Mouse (Mus musculus) kidney, adult 2 months (tissue): ENCODE measurements around the gene Tubgcp3.

Experiments
- CTCF ChIP-seq: fragments of 200-500 bp; conservative IDR thresholded peaks from 2 replicates; pipeline ENCODE4 v1.5.1; 2011; ENCODE audit warnings: low read depth, mild to moderate bottlenecking, control low read depth, low read length, moderate library complexity, mixed read lengths; ENCODE audit not compliant: insufficient read depth, insufficient read length
- POLR2A ChIP-seq: fragments of 200-500 bp; IDR thresholded peaks from one replicate; pipeline ENCODE4 v1.6.1; 2011; ENCODE audit warnings: low read depth, low read length, control low read depth

DNA sequence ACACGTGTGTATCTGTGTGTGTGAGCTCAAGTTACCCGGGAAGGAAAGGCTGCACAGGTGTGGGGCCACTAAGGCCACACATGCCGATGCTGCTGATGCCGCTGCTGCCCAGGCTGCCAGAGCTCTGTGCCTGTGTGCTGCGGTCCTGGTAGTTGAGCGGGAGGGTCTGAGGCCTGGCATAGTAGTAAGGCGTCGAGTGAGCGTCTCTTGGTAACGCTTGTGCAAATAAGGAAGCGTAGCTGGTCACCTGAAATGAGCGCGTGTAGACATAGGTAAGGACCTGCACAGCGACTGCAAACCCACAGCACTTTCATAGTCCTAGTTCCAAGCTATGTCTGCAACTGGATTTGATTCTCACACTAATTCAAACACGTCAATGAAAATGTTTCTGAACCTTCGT is 14.6 kb downstream of the Tubgcp3 start:
- TF ChIP-seq CTCF: no peak
- TF ChIP-seq POLR2A: no peak
